Mouse (Mus musculus): Measurements from ENCODE around the gene Il17c. TPM values are rescaled to one million over a fixed set of nuclear protein-coding genes. Genes with fewer than 3 reads are reported as not detected.

The Il17c gene
- polyA plus RNA-seq, 1 experiment: 0.21 TPM

DNA sequence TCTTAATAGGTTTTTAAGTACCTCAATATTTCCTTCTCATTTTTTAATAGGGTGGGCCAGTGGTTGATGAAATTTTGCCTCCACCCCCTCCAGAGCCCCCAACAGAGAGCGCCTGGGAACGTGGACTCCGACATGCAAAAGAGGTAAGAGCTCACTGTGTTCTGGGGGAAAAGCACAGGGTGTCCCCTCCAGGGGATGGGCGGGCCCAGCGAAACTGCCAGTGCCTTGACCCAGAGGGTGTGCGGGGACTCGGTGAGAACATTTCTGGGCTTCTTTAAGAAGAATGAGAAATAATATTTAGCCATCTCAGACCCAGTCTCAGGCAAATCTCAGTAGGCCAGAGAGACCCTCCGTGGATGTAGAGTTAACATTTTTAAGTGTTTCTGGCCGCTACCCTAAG lies 23.6 kb upstream of the Il17c start:
- no peak for TF ChIP-seq POLR2A (IDR thresholded peaks at IDR 0.05; ENCODE audit: extremely low read depth, insufficient read depth, low read length)
- TF ChIP-seq CTCF (IDR thresholded peaks at IDR 0.05; ENCODE audit: extremely low read depth, insufficient read depth, low read length): no peak
- Histone ChIP-seq H3K4me1 (ENCODE audit: control insufficient read depth, insufficient read depth, low read length) (no peaks in the 10 kb centered on the region), H3K4me3 (ENCODE audit: insufficient read depth, low read length) (no peak overlapping the region), H3K27ac (ENCODE audit: insufficient read depth, low read length) (no peak overlapping the region)

DNA sequence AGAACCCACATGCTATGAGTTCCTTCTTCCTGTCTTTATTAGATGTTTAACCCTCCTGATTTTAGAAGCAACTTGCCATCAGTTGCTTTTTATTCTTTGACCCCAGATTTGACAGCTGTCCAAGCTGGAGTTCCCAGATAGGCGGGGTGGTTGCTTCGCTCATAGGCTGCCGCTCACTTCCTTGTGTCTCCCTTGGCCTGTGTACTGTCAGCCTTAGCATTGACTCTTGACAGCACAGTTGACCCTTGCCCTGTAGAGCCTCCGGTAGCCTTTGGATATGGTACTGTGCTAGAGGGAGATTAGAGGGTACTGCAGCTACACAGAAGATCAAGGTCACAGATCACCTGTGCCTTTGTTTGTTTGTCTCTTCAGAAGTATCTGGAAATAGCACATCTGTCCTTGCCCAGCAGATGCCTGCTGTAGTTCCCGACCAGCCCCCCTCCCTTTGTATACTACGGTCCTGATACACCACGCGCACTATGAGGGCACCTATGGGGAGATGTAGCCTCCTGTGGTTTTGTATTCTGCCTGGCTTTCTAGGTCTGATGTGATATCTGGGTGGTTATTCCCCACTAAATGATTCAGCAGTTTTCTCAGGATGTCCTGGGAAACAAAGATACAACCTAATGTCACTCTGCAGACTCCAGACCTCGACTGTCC lies 16.5 kb upstream of the Il17c start:
- no peak overlapping the region for H3K4me3 ChIP-seq (ENCODE audit: insufficient read depth, low read length)
- TF ChIP-seq CTCF (IDR thresholded peaks at IDR 0.05; ENCODE audit: extremely low read depth, insufficient read depth, low read length): no peak
- no peak for TF ChIP-seq POLR2A (IDR thresholded peaks at IDR 0.05; ENCODE audit: extremely low read depth, insufficient read depth, low read length)
- no peak overlapping the region for H3K27ac ChIP-seq (ENCODE audit: insufficient read depth, low read length)
- H3K4me1 ChIP-seq (ENCODE audit: control insufficient read depth, insufficient read depth, low read length): no peaks in the 10 kb centered on the region; the same call in 1 of the 2 replicates

DNA sequence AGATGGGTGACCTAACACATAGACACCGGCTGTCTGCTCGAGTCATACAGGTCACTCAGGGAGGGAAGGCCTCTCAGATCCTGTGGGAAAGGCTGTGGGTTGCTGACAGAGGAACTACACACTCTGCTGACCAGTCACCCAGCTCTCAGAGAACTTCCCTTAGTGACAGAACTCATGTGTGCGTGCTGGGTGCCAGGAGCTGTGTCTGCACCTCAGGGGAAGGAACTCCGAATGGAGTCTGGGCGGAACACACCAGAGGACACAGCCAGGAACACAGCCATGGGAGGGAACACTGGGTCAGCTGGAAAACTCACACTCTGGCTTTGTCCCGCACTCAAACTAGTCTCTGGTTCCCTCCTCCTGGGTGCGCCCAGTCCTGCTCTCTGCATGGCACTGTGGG lies 14.1 kb upstream of the Il17c start:
- Histone ChIP-seq H3K4me3 (ENCODE audit: insufficient read depth, low read length) (no peak overlapping the region), H3K4me1 (ENCODE audit: control insufficient read depth, insufficient read depth, low read length) (no peaks in the 10 kb centered on the region; the same call in 1 of the 2 replicates), H3K27ac (ENCODE audit: insufficient read depth, low read length) (no peak overlapping the region)
- no peak for TF ChIP-seq CTCF (IDR thresholded peaks at IDR 0.05; ENCODE audit: extremely low read depth, insufficient read depth, low read length)
- TF ChIP-seq POLR2A (IDR thresholded peaks at IDR 0.05; ENCODE audit: extremely low read depth, insufficient read depth, low read length): no peak

DNA sequence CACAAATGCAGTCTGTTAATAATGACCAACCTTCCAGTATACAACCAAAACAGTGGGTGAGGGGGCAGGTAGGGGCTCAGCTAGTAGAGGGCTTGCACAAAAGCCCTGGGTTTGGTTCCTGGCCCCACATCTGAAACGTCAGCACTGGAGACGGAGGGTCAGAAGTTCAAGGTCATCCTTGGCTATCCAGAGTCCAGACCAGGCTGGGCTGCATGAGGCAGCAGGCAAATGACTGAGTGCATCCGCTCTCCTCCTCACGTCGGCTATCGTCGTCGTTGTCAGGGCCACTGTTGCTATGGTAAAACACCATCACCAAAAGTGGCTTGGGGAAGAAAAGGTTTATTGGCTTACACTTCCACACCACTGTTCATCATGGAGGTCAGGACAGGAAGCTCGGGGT lies 7.5 kb upstream of the Il17c start:
- TF ChIP-seq POLR2A (IDR thresholded peaks at IDR 0.05; ENCODE audit: extremely low read depth, insufficient read depth, low read length) (no peak), CTCF (IDR thresholded peaks at IDR 0.05; ENCODE audit: extremely low read depth, insufficient read depth, low read length) (no peak)
- Histone ChIP-seq H3K4me1 (ENCODE audit: control insufficient read depth, insufficient read depth, low read length) (no peaks in the 10 kb centered on the region), H3K27ac (ENCODE audit: insufficient read depth, low read length) (no peak overlapping the region), H3K4me3 (ENCODE audit: insufficient read depth, low read length) (no peak overlapping the region)

DNA sequence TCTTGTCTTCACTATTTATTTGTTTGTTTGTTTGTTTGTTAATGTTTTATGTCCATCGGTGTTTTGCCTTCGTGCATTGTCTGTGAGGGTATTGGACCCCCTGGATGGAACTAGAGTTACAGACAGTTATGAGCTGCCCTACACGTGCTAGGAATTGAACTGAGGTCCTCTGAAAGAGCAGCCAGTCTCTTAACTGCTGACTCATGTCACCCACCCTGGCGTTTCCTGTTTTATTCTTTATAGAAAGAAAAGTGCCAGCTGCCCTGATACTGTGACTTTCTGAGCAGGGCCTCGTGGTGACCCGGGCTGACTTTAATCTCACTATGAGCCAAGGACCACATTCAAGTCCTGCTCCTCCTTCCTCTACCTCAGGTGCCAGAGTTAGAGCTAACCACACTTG lies 6.3 kb upstream of the Il17c start:
- no peak overlapping the region for H3K27ac ChIP-seq (ENCODE audit: insufficient read depth, low read length)
- 0 out of 2 replicates have a peak, but pooled peaks cover 2% of the 10 kb centered on the region for H3K4me1 ChIP-seq (ENCODE audit: control insufficient read depth, insufficient read depth, low read length)
- H3K4me3 ChIP-seq (ENCODE audit: insufficient read depth, low read length): no peak overlapping the region
- TF ChIP-seq CTCF (IDR thresholded peaks at IDR 0.05; ENCODE audit: extremely low read depth, insufficient read depth, low read length) (no peak), POLR2A (IDR thresholded peaks at IDR 0.05; ENCODE audit: extremely low read depth, insufficient read depth, low read length) (no peak)

DNA sequence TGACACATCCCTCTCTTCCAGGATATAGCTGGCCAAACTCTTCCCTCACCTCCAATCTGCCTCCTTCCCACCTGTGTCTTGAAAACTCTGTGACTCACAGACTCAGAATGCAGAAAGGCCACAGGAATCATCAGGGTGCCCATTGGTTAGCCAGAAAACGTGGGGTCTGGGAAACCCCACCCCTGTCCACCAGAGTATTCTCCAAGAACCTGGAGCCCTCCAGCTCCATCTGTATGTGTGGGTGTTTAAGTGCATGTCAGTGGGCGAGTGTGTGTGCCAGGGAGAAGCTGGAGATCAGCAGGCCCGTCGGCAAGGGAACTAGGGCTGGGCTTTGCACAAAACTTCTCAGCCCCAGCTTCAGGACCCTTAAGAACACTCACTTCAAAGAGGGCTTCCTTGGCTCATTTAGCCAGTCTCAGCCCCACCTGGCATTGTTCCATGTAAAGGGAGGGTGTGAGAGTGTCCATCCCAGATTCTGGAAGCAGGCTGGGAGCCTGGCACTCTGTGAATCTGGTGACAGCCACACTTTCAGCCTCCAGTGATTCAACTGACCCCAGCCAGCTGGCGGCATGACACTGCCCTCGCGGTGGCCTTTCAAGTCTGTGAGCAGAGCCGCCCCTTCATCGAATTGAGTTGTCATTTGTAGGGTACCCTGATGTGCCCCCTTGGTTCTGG lies 1.8 kb upstream of the Il17c start:
- H3K4me3 ChIP-seq (ENCODE audit: insufficient read depth, low read length): no peak overlapping the region
- 0 out of 2 replicates have a peak, but pooled peaks cover 2% of the 10 kb centered on the region for H3K4me1 ChIP-seq (ENCODE audit: control insufficient read depth, insufficient read depth, low read length)
- H3K27ac ChIP-seq (ENCODE audit: insufficient read depth, low read length): no peak overlapping the region
- TF ChIP-seq CTCF (IDR thresholded peaks at IDR 0.05; ENCODE audit: extremely low read depth, insufficient read depth, low read length): no peak
- no peak for TF ChIP-seq POLR2A (IDR thresholded peaks at IDR 0.05; ENCODE audit: extremely low read depth, insufficient read depth, low read length)

DNA sequence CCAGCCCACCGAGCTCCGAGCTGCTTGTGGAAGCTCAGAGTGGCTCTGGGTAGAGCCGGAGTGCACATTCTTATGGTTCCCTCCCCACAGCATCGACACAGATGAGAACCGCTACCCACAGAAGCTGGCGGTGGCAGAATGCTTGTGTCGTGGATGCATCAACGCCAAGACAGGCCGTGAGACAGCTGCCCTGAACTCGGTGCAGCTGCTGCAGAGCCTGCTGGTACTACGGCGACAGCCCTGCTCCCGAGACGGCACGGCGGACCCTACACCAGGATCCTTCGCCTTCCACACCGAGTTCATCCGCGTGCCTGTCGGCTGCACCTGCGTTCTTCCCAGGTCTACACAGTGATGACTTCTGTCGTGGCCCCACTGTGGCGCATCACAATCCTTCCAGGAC lies 1.4 kb downstream of the Il17c start:
- Histone ChIP-seq H3K4me3 (ENCODE audit: insufficient read depth, low read length) (no peak overlapping the region), H3K27ac (ENCODE audit: insufficient read depth, low read length) (no peak overlapping the region)
- no peak for TF ChIP-seq CTCF (IDR thresholded peaks at IDR 0.05; ENCODE audit: extremely low read depth, insufficient read depth, low read length)
- no peak for TF ChIP-seq POLR2A (IDR thresholded peaks at IDR 0.05; ENCODE audit: extremely low read depth, insufficient read depth, low read length)

DNA sequence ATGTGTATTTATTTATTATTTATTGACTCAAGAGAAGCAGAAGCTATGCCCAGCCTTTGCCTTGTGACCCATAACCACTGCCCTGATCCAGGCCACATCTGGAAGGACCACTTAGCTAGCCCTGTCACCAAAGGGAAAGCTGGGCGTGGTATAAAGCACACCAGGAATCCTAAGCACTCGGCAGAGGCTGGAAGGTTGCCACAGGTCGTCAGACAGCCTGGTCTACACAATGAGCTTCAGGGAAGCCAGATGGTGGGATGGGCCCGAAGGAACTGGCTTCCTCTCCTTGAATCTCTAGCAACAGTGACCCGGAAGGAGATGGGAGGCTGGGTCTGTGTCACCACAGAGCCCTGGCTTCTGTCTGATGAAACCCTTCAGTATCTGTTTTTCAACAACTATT lies 1.8 kb downstream of the Il17c start:
- Histone ChIP-seq H3K4me1 (ENCODE audit: control insufficient read depth, insufficient read depth, low read length) (0 out of 2 replicates have a peak, but pooled peaks cover 2% of the 10 kb centered on the region), H3K4me3 (ENCODE audit: insufficient read depth, low read length) (no peak overlapping the region), H3K27ac (ENCODE audit: insufficient read depth, low read length) (no peak overlapping the region)
- TF ChIP-seq CTCF (IDR thresholded peaks at IDR 0.05; ENCODE audit: extremely low read depth, insufficient read depth, low read length) (no peak), POLR2A (IDR thresholded peaks at IDR 0.05; ENCODE audit: extremely low read depth, insufficient read depth, low read length) (no peak)

More for the DNA sequence above, 1.4 kb downstream of the Il17c start:
- H3K4me1 ChIP-seq (ENCODE audit: control insufficient read depth, insufficient read depth, low read length): 0 out of 2 replicates have a peak, but pooled peaks cover 2% of the 10 kb centered on the region

DNA sequence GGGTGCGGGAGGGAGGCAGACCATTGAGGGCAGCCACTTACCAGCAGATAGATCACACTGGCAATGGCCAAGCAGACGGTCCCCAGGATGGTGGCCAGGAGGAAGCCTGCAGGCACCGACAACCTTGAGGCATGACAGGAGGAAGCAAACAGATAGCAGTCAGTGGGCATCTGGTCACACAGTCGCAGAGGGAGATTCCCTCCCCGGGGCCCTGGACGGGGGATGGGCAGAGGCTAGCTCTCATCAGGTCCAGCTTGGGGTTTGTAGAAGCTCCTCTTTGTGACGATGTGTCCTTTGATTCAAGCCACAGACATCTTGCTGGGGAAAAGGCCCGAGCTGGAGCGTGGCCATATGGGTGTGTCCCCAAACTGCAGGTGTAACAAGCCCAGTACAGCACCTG lies 4.3 kb downstream of the Il17c start:
- H3K4me1 ChIP-seq (ENCODE audit: control insufficient read depth, insufficient read depth, low read length): no peaks in the 10 kb centered on the region
- TF ChIP-seq CTCF (IDR thresholded peaks at IDR 0.05; ENCODE audit: extremely low read depth, insufficient read depth, low read length): no peak
- TF ChIP-seq POLR2A (IDR thresholded peaks at IDR 0.05; ENCODE audit: extremely low read depth, insufficient read depth, low read length): no peak
- no peak overlapping the region for H3K27ac ChIP-seq (ENCODE audit: insufficient read depth, low read length)
- no peak overlapping the region for H3K4me3 ChIP-seq (ENCODE audit: insufficient read depth, low read length)

DNA sequence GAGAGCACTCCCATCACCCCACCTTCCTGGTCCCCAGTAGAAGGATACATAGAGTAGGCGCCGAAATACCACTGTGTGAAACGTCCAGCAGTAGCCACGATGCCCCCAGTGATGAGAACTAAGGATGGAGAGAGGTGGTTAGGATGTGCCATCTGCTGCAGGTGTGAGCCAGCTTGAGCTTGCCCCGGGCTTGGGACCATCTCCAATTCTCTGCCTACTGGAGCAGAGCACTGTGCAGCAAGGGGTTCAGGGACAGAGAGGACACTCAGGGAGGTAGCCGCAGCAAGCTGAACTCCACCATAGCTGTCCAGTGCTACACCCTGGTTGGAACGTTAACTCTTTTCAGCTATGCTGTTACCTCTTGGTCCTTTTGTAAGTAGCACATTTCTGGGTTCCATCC lies 5.8 kb downstream of the Il17c start:
- Histone ChIP-seq H3K4me3 (ENCODE audit: insufficient read depth, low read length) (no peak overlapping the region), H3K4me1 (ENCODE audit: control insufficient read depth, insufficient read depth, low read length) (no peaks in the 10 kb centered on the region)
- TF ChIP-seq CTCF (IDR thresholded peaks at IDR 0.05; ENCODE audit: extremely low read depth, insufficient read depth, low read length) (no peak), POLR2A (IDR thresholded peaks at IDR 0.05; ENCODE audit: extremely low read depth, insufficient read depth, low read length) (no peak)

More for the DNA sequence above, 5.8 kb downstream of the Il17c start:
- H3K27ac ChIP-seq (ENCODE audit: insufficient read depth, low read length): no peak overlapping the region

All from cortical plate, adult 2 months (tissue).